Mouse (Mus musculus) spleen, adult 12 weeks (tissue): ENCODE measurements around the gene Ccp110.

ENCODE experiments used
- DNase-seq: peaks from one replicate; pipeline ENCODE4 v3.0.0; 2022; ENCODE audit warnings: low spot score

Gene Ccp110

GRCm38 (mm10) chr7:118712228-118713173 lies at the start of gene Ccp110:
TSS of gene Ccp110 (plus strand) at chr7:118712552.
- peak; percentile 89 for DNase-seq

- DNase-seq: no peak
Observed at GRCm38 (mm10) chr7:118667773-118668172, 44.6 kb upstream of the Ccp110 start.

GRCm38 (mm10) chr7:118670142-118670541 lies 42.2 kb upstream of the Ccp110 start:
- no peak for DNase-seq

- no peak for DNase-seq
Observed at GRCm38 (mm10) chr7:118676826-118677225, 35.5 kb upstream of the Ccp110 start.

GRCm38 (mm10) chr7:118688199-118688598 lies 24.2 kb upstream of the Ccp110 start:
- peak; percentile 17 for DNase-seq

- DNase-seq: no peak
Observed at GRCm38 (mm10) chr7:118689088-118689487, 23.3 kb upstream of the Ccp110 start.

GRCm38 (mm10) chr7:118691287-118691686 lies 21.1 kb upstream of the Ccp110 start:
- DNase-seq: no peak

GRCm38 (mm10) chr7:118696146-118696545 lies 16.2 kb upstream of the Ccp110 start:
- no peak for DNase-seq

GRCm38 (mm10) chr7:118697168-118697567 lies 15.2 kb upstream of the Ccp110 start:
- DNase-seq: no peak

GRCm38 (mm10) chr7:118698882-118699281 lies 13.5 kb upstream of the Ccp110 start:
- no peak for DNase-seq

GRCm38 (mm10) chr7:118703144-118703561 lies 9.2 kb upstream of the Ccp110 start:
- no peak for DNase-seq

- no peak for DNase-seq
Observed at GRCm38 (mm10) chr7:118704001-118704850, 8.1 kb upstream of the Ccp110 start.

- peak; percentile 75 for DNase-seq
Observed at GRCm38 (mm10) chr7:118705101-118705961, 7.0 kb upstream of the Ccp110 start, which contains the start of gene Gde1. TSS of gene Gde1 (minus strand) at chr7:118705778.

- no peak for DNase-seq
Observed at GRCm38 (mm10) chr7:118706051-118706450, 6.3 kb upstream of the Ccp110 start.

GRCm38 (mm10) chr7:118706488-118706887 lies 5.9 kb upstream of the Ccp110 start:
- DNase-seq: no peak

- no peak for DNase-seq
Observed at GRCm38 (mm10) chr7:118707216-118707615, 5.1 kb upstream of the Ccp110 start.

- DNase-seq: no peak
Observed at GRCm38 (mm10) chr7:118708002-118708401, 4.3 kb upstream of the Ccp110 start.

GRCm38 (mm10) chr7:118710776-118711175 lies 1.6 kb upstream of the Ccp110 start:
- DNase-seq: no peak

- DNase-seq: no peak
Observed at GRCm38 (mm10) chr7:118714873-118715272, 2.5 kb downstream of the Ccp110 start.

- no peak for DNase-seq
Observed at GRCm38 (mm10) chr7:118718066-118718465, 5.7 kb downstream of the Ccp110 start.

- DNase-seq: no peak
Observed at GRCm38 (mm10) chr7:118723927-118724326, 11.6 kb downstream of the Ccp110 start.

GRCm38 (mm10) chr7:118725459-118725858 lies 13.1 kb downstream of the Ccp110 start:
- no peak for DNase-seq
